Mouse (Mus musculus): Measurements from ENCODE around the gene Gm45213. TPM values are rescaled to one million over a fixed set of nuclear protein-coding genes. Genes with fewer than 3 reads are reported as not detected.
A peak's percentile ranks its signal among the peaks of the same experiment; 100 is the strongest.

Gene Gm45213
- polyA plus RNA-seq, 1 experiment, result not detected

DNA sequence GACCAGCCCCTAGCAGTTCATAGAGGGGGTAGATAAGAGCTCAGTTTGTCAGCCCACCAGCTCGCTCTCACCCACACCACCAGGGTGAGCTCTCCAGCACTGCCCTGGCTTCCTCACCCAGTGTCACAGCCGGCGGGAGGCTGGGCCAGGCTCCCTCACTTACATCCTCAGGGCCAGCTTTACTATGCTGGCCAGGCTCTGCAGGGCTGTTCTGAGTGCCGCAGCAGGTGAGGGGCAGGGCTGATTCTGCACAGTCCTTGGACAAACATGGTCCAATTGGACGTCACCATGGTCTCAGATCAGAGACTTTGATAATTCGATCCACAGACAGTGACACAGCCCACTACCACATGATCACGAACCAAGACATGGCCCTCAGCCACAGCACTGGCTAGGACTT lies 48.2 kb downstream of the Gm45213 start:
- Histone ChIP-seq H3K4me1 (ENCODE audit: control insufficient read depth, insufficient read depth, low read length) (no peaks in the 10 kb centered on the region; the same call in 1 of the 2 replicates), H3K27me3 (replicated peaks; ENCODE audit: control insufficient read depth, insufficient read depth, low read length) (no peaks in the 10 kb centered on the region), H3K4me3 (ENCODE audit: insufficient read depth, low read depth, low read length) (no peak overlapping the region), H3K36me3 (ENCODE audit: control insufficient read depth, insufficient read depth, low read length) (peaks cover 7% of the 10 kb centered on the region; the same call in 1 of the 2 replicates), H3K27ac (ENCODE audit: insufficient read depth, low read depth, low read length) (no peak overlapping the region)
- TF ChIP-seq POLR2A (IDR thresholded peaks at IDR 0.05; ENCODE audit: low read depth, low read length) (no peak), CTCF (conservative IDR thresholded peaks at IDR 0.05; ENCODE audit: insufficient read depth, insufficient read length, low read depth, low read length) (no peak)
- no peak for DNase-seq
- whole genome bisulfite sequencing, result 88% methylated on average over 7 of the region's 7 CpGs

DNA sequence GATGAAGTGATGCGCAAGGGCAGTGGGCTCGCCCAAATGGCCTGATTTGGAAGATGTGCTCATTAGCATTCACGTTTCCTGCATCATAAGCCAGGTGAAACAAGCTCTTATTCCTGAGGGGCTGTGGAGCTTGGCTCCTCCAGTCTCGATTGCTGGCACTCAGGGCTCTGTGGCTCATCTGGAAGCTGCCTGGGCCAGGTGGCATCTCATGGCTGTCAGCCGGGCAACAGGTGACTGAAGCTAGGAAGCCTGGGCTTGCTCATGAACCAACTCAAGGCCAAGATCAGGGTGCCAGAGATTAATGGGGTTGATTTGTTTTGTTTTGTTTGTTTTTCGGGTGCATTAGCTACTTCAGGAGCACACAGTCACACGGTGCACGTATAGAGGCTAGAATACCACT lies 49.3 kb downstream of the Gm45213 start:
- TF ChIP-seq CTCF (conservative IDR thresholded peaks at IDR 0.05; ENCODE audit: insufficient read depth, insufficient read length, low read depth, low read length) (no peak), POLR2A (IDR thresholded peaks at IDR 0.05; ENCODE audit: low read depth, low read length) (no peak)
- H3K27me3 ChIP-seq (replicated peaks; ENCODE audit: control insufficient read depth, insufficient read depth, low read length), result no peaks in the 10 kb centered on the region
- H3K27ac ChIP-seq (ENCODE audit: insufficient read depth, low read depth, low read length), result no peak overlapping the region
- H3K4me1 ChIP-seq (ENCODE audit: control insufficient read depth, insufficient read depth, low read length), result no peaks in the 10 kb centered on the region; the same call in 1 of the 2 replicates
- no peaks in the 10 kb centered on the region for H3K36me3 ChIP-seq (ENCODE audit: control insufficient read depth, insufficient read depth, low read length)
- 89% methylated on average over 8 of the region's 8 CpGs for WGBS
- no peak overlapping the region for H3K4me3 ChIP-seq (ENCODE audit: insufficient read depth, low read depth, low read length)
- DNase-seq, result no peak

DNA sequence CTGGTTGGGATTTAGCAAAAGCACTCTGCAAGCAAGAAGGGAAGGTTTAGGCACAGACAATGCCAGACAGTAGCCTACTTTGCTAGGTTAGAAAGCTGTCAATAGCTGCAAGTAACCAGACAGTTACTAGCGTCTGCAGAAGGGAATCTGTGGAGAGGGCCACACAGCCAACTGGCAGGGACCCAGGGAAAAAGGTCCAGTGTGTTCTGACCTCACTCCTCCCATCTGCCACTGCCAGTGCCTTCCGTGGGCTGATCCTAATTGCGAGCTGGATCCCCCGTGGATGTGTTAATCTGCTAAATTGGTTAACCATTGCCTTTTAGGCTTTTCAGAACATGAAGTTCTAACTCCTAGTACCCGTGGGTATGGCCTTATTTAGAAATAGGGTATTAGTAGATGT lies 50.7 kb downstream of the Gm45213 start:
- DNase-seq, result peak; percentile 72
- 38% methylated on average over 5 of the region's 5 CpGs for WGBS
- Histone ChIP-seq H3K27ac (ENCODE audit: insufficient read depth, low read depth, low read length) (no peak overlapping the region), H3K4me3 (ENCODE audit: insufficient read depth, low read depth, low read length) (no peak overlapping the region), H3K4me1 (ENCODE audit: control insufficient read depth, insufficient read depth, low read length) (no peaks in the 10 kb centered on the region; the same call in 1 of the 2 replicates), H3K36me3 (ENCODE audit: control insufficient read depth, insufficient read depth, low read length) (no peaks in the 10 kb centered on the region), H3K27me3 (replicated peaks; ENCODE audit: control insufficient read depth, insufficient read depth, low read length) (no peaks in the 10 kb centered on the region)
- TF ChIP-seq CTCF (conservative IDR thresholded peaks at IDR 0.05; ENCODE audit: insufficient read depth, insufficient read length, low read depth, low read length) (no peak), POLR2A (IDR thresholded peaks at IDR 0.05; ENCODE audit: low read depth, low read length) (no peak)

DNA sequence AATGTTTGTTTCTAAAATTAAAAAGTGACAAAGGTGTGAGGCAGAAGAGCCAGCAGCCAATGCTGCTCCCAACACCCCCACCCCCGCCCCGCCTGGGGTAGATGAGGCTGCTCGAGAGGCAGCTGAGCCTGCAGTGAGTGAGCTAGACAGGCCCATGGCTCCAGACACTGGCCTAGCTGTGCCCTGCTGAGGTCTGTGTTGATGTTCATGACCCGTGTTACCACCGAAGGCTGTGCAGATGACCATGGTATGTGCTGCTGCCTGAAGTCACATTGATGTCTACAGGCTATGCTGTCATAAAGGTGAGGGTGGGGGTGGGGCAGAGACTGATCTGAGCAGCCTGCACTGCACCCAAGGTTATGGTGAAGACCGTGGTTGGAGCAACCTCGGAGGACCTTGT lies 55.4 kb downstream of the Gm45213 start:
- TF ChIP-seq POLR2A (IDR thresholded peaks at IDR 0.05; ENCODE audit: low read depth, low read length) (no peak), CTCF (conservative IDR thresholded peaks at IDR 0.05; ENCODE audit: insufficient read depth, insufficient read length, low read depth, low read length) (no peak)
- Histone ChIP-seq H3K27me3 (replicated peaks; ENCODE audit: control insufficient read depth, insufficient read depth, low read length) (no peaks in the 10 kb centered on the region), H3K4me1 (ENCODE audit: control insufficient read depth, insufficient read depth, low read length) (no peaks in the 10 kb centered on the region), H3K36me3 (ENCODE audit: control insufficient read depth, insufficient read depth, low read length) (no peaks in the 10 kb centered on the region), H3K27ac (ENCODE audit: insufficient read depth, low read depth, low read length) (no peak overlapping the region), H3K4me3 (ENCODE audit: insufficient read depth, low read depth, low read length) (no peak overlapping the region)
- WGBS, result 89% methylated on average over 7 of the region's 7 CpGs
- DNase-seq, result no peak

DNA sequence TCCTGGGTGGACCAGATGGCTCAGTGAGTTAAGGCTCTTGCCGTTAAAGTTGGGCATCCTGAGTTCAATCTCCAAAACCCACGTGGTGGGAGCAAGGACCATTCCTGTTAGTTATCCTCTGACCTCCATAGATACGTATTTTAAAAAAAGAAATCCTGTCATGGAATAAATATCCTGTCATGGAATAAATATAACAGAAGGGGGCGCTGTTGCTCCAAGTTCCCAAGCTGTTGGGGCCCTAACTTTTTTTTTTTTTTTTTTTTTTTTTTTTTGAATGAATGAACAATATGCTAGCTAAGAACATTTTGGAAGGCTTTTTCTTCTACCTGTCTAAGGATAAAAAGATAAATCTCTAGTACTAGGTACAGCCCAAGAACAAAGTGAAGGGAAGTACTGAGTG lies 58.5 kb downstream of the Gm45213 start:
- Histone ChIP-seq H3K4me1 (ENCODE audit: control insufficient read depth, insufficient read depth, low read length) (peaks cover 4% of the 10 kb centered on the region; the same call in 1 of the 2 replicates), H3K36me3 (ENCODE audit: control insufficient read depth, insufficient read depth, low read length) (no peaks in the 10 kb centered on the region), H3K4me3 (ENCODE audit: insufficient read depth, low read depth, low read length) (no peak overlapping the region), H3K27ac (ENCODE audit: insufficient read depth, low read depth, low read length) (no peak overlapping the region), H3K27me3 (replicated peaks; ENCODE audit: control insufficient read depth, insufficient read depth, low read length) (no peaks in the 10 kb centered on the region)
- 6% methylated on average over 4 of the region's 4 CpGs for WGBS
- DNase-seq, result peak; percentile 58
- peak; percentile 48; the same call in 1 of the 2 replicates for TF ChIP-seq CTCF (conservative IDR thresholded peaks at IDR 0.05; ENCODE audit: insufficient read depth, insufficient read length, low read depth, low read length)
- TF ChIP-seq POLR2A (IDR thresholded peaks at IDR 0.05; ENCODE audit: low read depth, low read length), result no peak

DNA sequence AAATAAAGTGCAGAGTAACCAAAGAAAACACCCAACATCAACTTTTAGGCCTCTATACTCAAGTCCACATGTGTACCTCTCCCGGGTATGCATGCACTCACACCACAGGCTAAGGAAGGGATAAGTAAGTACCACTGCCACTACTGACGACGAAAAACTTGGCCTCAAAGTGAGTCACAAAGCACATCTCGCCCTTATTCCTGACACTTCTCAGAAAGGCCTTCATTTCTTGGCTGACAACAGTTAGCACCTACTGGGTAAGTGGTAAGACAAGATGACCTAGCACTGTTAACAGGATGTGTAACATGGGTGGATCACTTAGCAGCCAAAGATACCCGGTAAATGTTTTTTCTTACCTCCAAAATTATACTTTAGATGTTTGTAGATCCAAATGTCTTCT lies 61.1 kb downstream of the Gm45213 start:
- Histone ChIP-seq H3K36me3 (ENCODE audit: control insufficient read depth, insufficient read depth, low read length) (no peaks in the 10 kb centered on the region), H3K4me1 (ENCODE audit: control insufficient read depth, insufficient read depth, low read length) (peaks cover 7% of the 10 kb centered on the region; the same call in 1 of the 2 replicates), H3K27ac (ENCODE audit: insufficient read depth, low read depth, low read length) (no peak overlapping the region), H3K4me3 (ENCODE audit: insufficient read depth, low read depth, low read length) (no peak overlapping the region), H3K27me3 (replicated peaks; ENCODE audit: control insufficient read depth, insufficient read depth, low read length) (no peaks in the 10 kb centered on the region)
- no peak for TF ChIP-seq POLR2A (IDR thresholded peaks at IDR 0.05; ENCODE audit: low read depth, low read length)
- no peak for TF ChIP-seq CTCF (conservative IDR thresholded peaks at IDR 0.05; ENCODE audit: insufficient read depth, insufficient read length, low read depth, low read length)
- DNase-seq, result no peak
- WGBS, result 92% methylated on average over 5 of the region's 5 CpGs

DNA sequence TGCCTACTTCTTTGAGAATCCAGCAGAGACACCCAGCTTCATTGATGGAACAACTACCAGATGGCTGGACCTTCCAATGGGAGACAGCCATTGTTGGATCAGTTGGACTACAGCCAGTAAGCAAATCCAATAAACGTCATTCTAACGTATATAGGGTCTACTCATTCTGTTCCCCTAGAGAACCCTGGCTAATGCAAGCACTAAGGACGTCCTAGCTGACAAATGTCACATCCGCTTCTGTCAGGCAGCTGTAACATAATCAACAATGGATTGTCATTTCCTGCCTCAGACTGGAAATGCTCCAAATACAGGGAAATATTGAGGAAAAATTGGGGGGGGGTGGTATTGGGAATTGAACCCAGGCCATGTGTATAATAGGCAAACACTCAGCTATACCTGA lies 62.4 kb downstream of the Gm45213 start:
- no peaks in the 10 kb centered on the region for H3K36me3 ChIP-seq (ENCODE audit: control insufficient read depth, insufficient read depth, low read length)
- WGBS, result 57% methylated on average over 4 of the region's 4 CpGs
- DNase-seq, result no peak
- no peak overlapping the region for H3K4me3 ChIP-seq (ENCODE audit: insufficient read depth, low read depth, low read length)
- no peak overlapping the region for H3K27ac ChIP-seq (ENCODE audit: insufficient read depth, low read depth, low read length)
- no peaks in the 10 kb centered on the region for H3K27me3 ChIP-seq (replicated peaks; ENCODE audit: control insufficient read depth, insufficient read depth, low read length)
- TF ChIP-seq CTCF (conservative IDR thresholded peaks at IDR 0.05; ENCODE audit: insufficient read depth, insufficient read length, low read depth, low read length) (no peak), POLR2A (IDR thresholded peaks at IDR 0.05; ENCODE audit: low read depth, low read length) (no peak)
- H3K4me1 ChIP-seq (ENCODE audit: control insufficient read depth, insufficient read depth, low read length), result peaks cover 14% of the 10 kb centered on the region; the same call in 1 of the 2 replicates

Data from kidney, adult 2 months (tissue).